Mouse (Mus musculus): ENCODE results near the gene Ier2.
"Not testable (repeated sequence)": the region's sequence is repeated elsewhere in the genome, so short reads cannot be mapped to it uniquely, and the experiment has no call there.

The Ier2 gene

GRCm38 (mm10) chr8:84698288-84698687 lies 35.6 kb upstream of the Ier2 start:
- DNase-seq (ENCODE audit: low spot score) = no peak

GRCm38 (mm10) chr8:84697166-84698130 lies 34.8 kb upstream of the Ier2 start:
- no peak for DNase-seq (ENCODE audit: low spot score)

GRCm38 (mm10) chr8:84695140-84695539 lies 32.5 kb upstream of the Ier2 start:
- DNase-seq (ENCODE audit: low spot score) = no peak

- DNase-seq (ENCODE audit: low spot score) = no peak
Observed at GRCm38 (mm10) chr8:84693332-84693731, 30.7 kb upstream of the Ier2 start.

- peak; percentile 94 for DNase-seq (ENCODE audit: low spot score)
Observed at GRCm38 (mm10) chr8:84689091-84689915, 26.7 kb upstream of the Ier2 start.

- DNase-seq (ENCODE audit: low spot score) = peak; percentile 92
Observed at GRCm38 (mm10) chr8:84687705-84688100, 25.1 kb upstream of the Ier2 start, which contains the start of gene Nacc1. Gene Nacc1, minus strand, starts transcription at chr8:84687862.

- peak; percentile 81 for DNase-seq (ENCODE audit: low spot score)
Observed at GRCm38 (mm10) chr8:84687003-84687704, 24.5 kb upstream of the Ier2 start.

- DNase-seq (ENCODE audit: low spot score) = no peak
Observed at GRCm38 (mm10) chr8:84686191-84687002, 23.7 kb upstream of the Ier2 start, which contains the start of gene Trmt1. Gene Trmt1, plus strand, starts transcription at chr8:84686307.

- no peak for DNase-seq (ENCODE audit: low spot score)
Observed at GRCm38 (mm10) chr8:84684537-84684936, 21.9 kb upstream of the Ier2 start.

- no peak for DNase-seq (ENCODE audit: low spot score)
Observed at GRCm38 (mm10) chr8:84682257-84682656, 19.6 kb upstream of the Ier2 start.

GRCm38 (mm10) chr8:84681476-84681875 lies 18.8 kb upstream of the Ier2 start:
- DNase-seq (ENCODE audit: low spot score) = no peak

- DNase-seq (ENCODE audit: low spot score) = no peak
Observed at GRCm38 (mm10) chr8:84677305-84677704, 14.7 kb upstream of the Ier2 start.

GRCm38 (mm10) chr8:84670295-84671006 lies 7.8 kb upstream of the Ier2 start:
- DNase-seq (ENCODE audit: low spot score) = not testable (repeated sequence)

GRCm38 (mm10) chr8:84668731-84669485 lies 6.3 kb upstream of the Ier2 start:
- no peak for DNase-seq (ENCODE audit: low spot score)

GRCm38 (mm10) chr8:84668081-84668480 lies 5.4 kb upstream of the Ier2 start:
- DNase-seq (ENCODE audit: low spot score) = no peak

GRCm38 (mm10) chr8:84665385-84665893 lies 2.8 kb upstream of the Ier2 start:
- no peak for DNase-seq (ENCODE audit: low spot score)

GRCm38 (mm10) chr8:84664566-84665384 lies 2.1 kb upstream of the Ier2 start:
- peak; percentile 82 for DNase-seq (ENCODE audit: low spot score)

GRCm38 (mm10) chr8:84663483-84664327 lies 1.1 kb upstream of the Ier2 start:
- peak; percentile 95 for DNase-seq (ENCODE audit: low spot score)

Measured in testis, postnatal 14 days (tissue).